Mouse (Mus musculus): ENCODE measurements around the gene Tex2.

- no peak for TF ChIP-seq POLR2A (IDR thresholded peaks at IDR 0.05; ENCODE audit: control insufficient read depth, extremely low read depth, insufficient read depth, low read length, poor library complexity)
- TF ChIP-seq CTCF (IDR thresholded peaks at IDR 0.05; ENCODE audit: borderline replicate concordance, control insufficient read depth, extremely low read depth, insufficient read depth, low read length, poor library complexity): no peak
Observed at GRCm38 (mm10) chr11:106557398-106557797, 55.8 kb downstream of the Tex2 start.

Data from thymus, adult 2 months (tissue).